Mouse (Mus musculus): ENCODE results near the gene Camk1. TPM values are rescaled to one million over a fixed set of nuclear protein-coding genes. Genes with fewer than 3 reads are reported as not detected.

The Camk1 gene
- total and polyA plus RNA-seq, 3 experiments: 0.20 to 5.3 (median 1.4) TPM

GRCm38 (mm10) chr6:113351653-113352052 is 7.9 kb upstream of the Camk1 start:
- Histone ChIP-seq H3K79me2 (replicated peaks; ENCODE audit: control insufficient read depth, extremely low read depth, insufficient read depth, poor library complexity, severe bottlenecking) (no peaks in the 10 kb centered on the region), H3K36me3 (replicated peaks in 1 of 2; ENCODE audit: control insufficient read depth in 1 of 2, insufficient read depth in 1 of 2, low read length in 1 of 2) (no peaks in the 10 kb centered on the region), H3K4me2 (ENCODE audit: insufficient read depth, low read depth, poor library complexity, severe bottlenecking) (no peak overlapping the region), H3K27ac (ENCODE audit: insufficient read depth, low read depth) (no peak overlapping the region), H3K4me1 (ENCODE audit: control insufficient read depth in 1 of 2, insufficient read depth in 2 of 2) (0 out of 4 replicates have a peak, but pooled peaks cover 0 to 2% of the 10 kb centered on the region in 2 experiments), H3K27me3 (replicated peaks) (no peaks in the 10 kb centered on the region), H3K9ac (ENCODE audit: insufficient read depth, low read depth) (no peak overlapping the region), H3K9me3 (replicated peaks; ENCODE audit: low read length) (peaks cover 2% of the 10 kb centered on the region), H3K4me3 (replicated peaks in 1 of 3; ENCODE audit: low read depth in 2 of 3, low read length in 2 of 3, poor library complexity in 1 of 3) (no peak overlapping the region)
- TF ChIP-seq NRF1 (IDR thresholded peaks at IDR 0.05; ENCODE audit: low read depth, low read length) (no peak), JUN (IDR thresholded peaks at IDR 0.05; ENCODE audit: insufficient read depth, low read depth, low read length) (no peak), CHD1 (IDR thresholded peaks at IDR 0.05; ENCODE audit: low read depth, low read length) (no peak), HCFC1 (IDR thresholded peaks at IDR 0.05; ENCODE audit: low read depth, low read length) (no peak), EP300 (IDR thresholded peaks at IDR 0.05; ENCODE audit: low read length) (no peak), ETS1 (conservative IDR thresholded peaks at IDR 0.05; ENCODE audit: low read depth, low read length) (no peak), CTCF (conservative IDR thresholded peaks at IDR 0.05 in 1 of 2, IDR thresholded peaks at IDR 0.05 in 1 of 2; ENCODE audit: low read depth in 2 of 2, low read length in 2 of 2) (no peak), USF1 (IDR thresholded peaks at IDR 0.05; ENCODE audit: low read depth, low read length) (no peak), TBP (conservative IDR thresholded peaks at IDR 0.05; ENCODE audit: low read depth, low read length) (no peak), MXI1 (IDR thresholded peaks at IDR 0.05; ENCODE audit: low read depth, low read length) (no peak)
- DNase-seq (ENCODE audit: extremely low read depth): no peak
- in situ Hi-C loops (cut with MboI; ENCODE audit: low pct_ligation_motif_present, low pct_unique_long_range_greater_than_20kb, low sequenced_read_pairs): no loop called here
- dilution Hi-C loops (cut with MboI; ENCODE audit: extremely low pct_ligation_motif_present, extremely low pct_unique_long_range_greater_than_20kb, low sequenced_read_pairs): no loop called here

GRCm38 (mm10) chr6:113351161-113351560 is 7.4 kb upstream of the Camk1 start:
- H3K4me2 ChIP-seq (ENCODE audit: insufficient read depth, low read depth, poor library complexity, severe bottlenecking): no peak overlapping the region
- H3K27me3 ChIP-seq (replicated peaks): no peaks in the 10 kb centered on the region
- H3K9me3 ChIP-seq (replicated peaks; ENCODE audit: low read length): peaks cover 2% of the 10 kb centered on the region
- H3K27ac ChIP-seq (ENCODE audit: insufficient read depth, low read depth): no peak overlapping the region
- no peak for TF ChIP-seq CTCF (conservative IDR thresholded peaks at IDR 0.05 in 1 of 2, IDR thresholded peaks at IDR 0.05 in 1 of 2; ENCODE audit: low read depth in 2 of 2, low read length in 2 of 2)
- no peak for TF ChIP-seq BHLHE40 (IDR thresholded peaks at IDR 0.05; ENCODE audit: low read depth, low read length)
- no peak for TF ChIP-seq POLR2AphosphoS2 (IDR thresholded peaks at IDR 0.05; ENCODE audit: low read depth, low read length)
- no peak for TF ChIP-seq GABPA (IDR thresholded peaks at IDR 0.05; ENCODE audit: insufficient replicate concordance, low read depth, low read length)
- TF ChIP-seq JUND (conservative IDR thresholded peaks at IDR 0.05; ENCODE audit: low read depth, low read length): no peak
- no peak for TF ChIP-seq IRF4 (IDR thresholded peaks at IDR 0.05; ENCODE audit: low read depth, low read length)
- TF ChIP-seq USF1 (IDR thresholded peaks at IDR 0.05; ENCODE audit: low read depth, low read length): no peak
- TF ChIP-seq SIN3A (IDR thresholded peaks at IDR 0.05; ENCODE audit: low read length): no peak
- TF ChIP-seq ZC3H11A (IDR thresholded peaks at IDR 0.05; ENCODE audit: low read depth, low read length): no peak
- no peak for TF ChIP-seq ZKSCAN1 (IDR thresholded peaks at IDR 0.05; ENCODE audit: borderline replicate concordance, low read depth, low read length)
- TF ChIP-seq RAD21 (IDR thresholded peaks at IDR 0.05; ENCODE audit: low read depth, low read length): no peak
- no peak for TF ChIP-seq PAX5 (IDR thresholded peaks at IDR 0.05; ENCODE audit: low read length)
- TF ChIP-seq SMC3 (IDR thresholded peaks at IDR 0.05; ENCODE audit: low read depth, low read length): no peak
- no peak for TF ChIP-seq HCFC1 (IDR thresholded peaks at IDR 0.05; ENCODE audit: low read depth, low read length)
- no peak for TF ChIP-seq E2F4 (IDR thresholded peaks at IDR 0.05; ENCODE audit: insufficient replicate concordance, low read depth, low read length)
- TF ChIP-seq MAZ (IDR thresholded peaks at IDR 0.05; ENCODE audit: low read depth, low read length): no peak
- no peak for TF ChIP-seq TBP (conservative IDR thresholded peaks at IDR 0.05; ENCODE audit: low read depth, low read length)
- no peak overlapping the region for H3K4me3 ChIP-seq (replicated peaks in 1 of 3; ENCODE audit: low read depth in 2 of 3, low read length in 2 of 3, poor library complexity in 1 of 3)
- no peak overlapping the region for H3K9ac ChIP-seq (ENCODE audit: insufficient read depth, low read depth)
- no peaks in the 10 kb centered on the region for H3K36me3 ChIP-seq (replicated peaks in 1 of 2; ENCODE audit: control insufficient read depth in 1 of 2, insufficient read depth in 1 of 2, low read length in 1 of 2)
- in situ Hi-C loops (cut with MboI; ENCODE audit: low pct_ligation_motif_present, low pct_unique_long_range_greater_than_20kb, low sequenced_read_pairs): no loop called here
- DNase-seq (ENCODE audit: extremely low read depth): no peak
- H3K4me1 ChIP-seq (ENCODE audit: control insufficient read depth in 1 of 2, insufficient read depth in 2 of 2): 0 out of 4 replicates have a peak, but pooled peaks cover 0 to 2% of the 10 kb centered on the region in 2 experiments
- dilution Hi-C loops (cut with MboI; ENCODE audit: extremely low pct_ligation_motif_present, extremely low pct_unique_long_range_greater_than_20kb, low sequenced_read_pairs): no loop called here
- H3K79me2 ChIP-seq (replicated peaks; ENCODE audit: control insufficient read depth, extremely low read depth, insufficient read depth, poor library complexity, severe bottlenecking): no peaks in the 10 kb centered on the region
